Mouse (Mus musculus): Measurements from ENCODE around the gene Fhad1. TPM values are rescaled to one million over a fixed set of nuclear protein-coding genes. Genes with fewer than 3 reads are reported as not detected.

The Fhad1 gene
- polyA plus RNA-seq, 1 experiment from 2014 or later = 0.61 TPM

DNA sequence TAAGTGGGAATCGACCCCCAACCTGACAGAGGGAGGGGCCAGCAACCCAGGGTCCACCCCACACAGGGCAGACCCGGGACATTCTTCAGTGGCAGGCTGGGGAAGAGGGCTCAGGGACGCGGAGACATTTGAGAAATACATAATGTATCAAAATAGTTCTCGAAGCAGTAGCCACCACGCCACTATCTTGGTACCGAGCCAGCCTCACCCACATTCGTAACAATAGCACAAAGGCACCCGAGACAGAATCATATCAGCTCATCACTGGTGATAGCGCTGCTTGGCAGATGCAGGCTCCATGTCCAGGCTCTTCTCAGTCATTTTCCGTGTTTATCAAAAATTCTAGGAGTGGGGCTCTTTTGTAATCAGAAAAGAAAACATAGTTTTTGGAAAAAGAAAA, 90.9 kb downstream of the Fhad1 start:
- Histone ChIP-seq H3K4me2 (no peak overlapping the region), H3K27ac (no peak overlapping the region), H3K9me3 (replicated peaks) (no peaks in the 10 kb centered on the region), H3K9ac (no peak overlapping the region), H3K27me3 (replicated peaks) (0 out of 2 replicates have a peak, but pooled peaks cover 3% of the 10 kb centered on the region), H3K4me3 (no peak overlapping the region), H3K4me1 (0 out of 2 replicates have a peak, but pooled peaks cover under 1% of the 10 kb centered on the region), H3K36me3 (no peaks in the 10 kb centered on the region)
- 71% methylated on average over 11 of the region's 11 CpGs for WGBS (ENCODE audit: insufficient replicate concordance)
- ATAC-seq = no peak

DNA sequence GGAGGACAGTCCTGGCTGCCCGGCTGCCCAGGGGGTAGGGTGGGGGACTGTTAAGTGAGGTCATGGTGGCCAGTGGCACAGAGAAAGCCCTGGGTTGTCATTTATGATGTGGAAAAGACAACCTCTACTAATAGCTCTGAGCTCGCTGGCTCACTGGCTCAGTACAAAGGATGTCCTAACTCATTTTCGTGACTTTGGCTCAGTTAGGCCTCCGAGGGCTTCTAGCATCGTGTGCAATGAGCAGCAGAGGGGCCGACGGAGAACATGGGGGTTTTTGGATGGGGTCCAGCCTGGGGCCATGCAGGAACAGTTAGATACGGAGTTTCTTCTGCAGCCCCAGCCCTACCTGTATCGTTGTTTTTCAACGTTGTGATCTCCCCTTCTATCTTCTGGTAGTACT, 94.5 kb downstream of the Fhad1 start:
- Histone ChIP-seq H3K4me1 (peaks cover 11% of the 10 kb centered on the region; the same call in 1 of the 2 replicates), H3K27ac (no peak overlapping the region), H3K36me3 (no peaks in the 10 kb centered on the region), H3K4me3 (no peak overlapping the region), H3K9ac (no peak overlapping the region), H3K9me3 (replicated peaks) (no peaks in the 10 kb centered on the region), H3K27me3 (replicated peaks) (0 out of 2 replicates have a peak, but pooled peaks cover 9% of the 10 kb centered on the region), H3K4me2 (no peak overlapping the region)
- 78% methylated on average over 10 of the region's 10 CpGs for WGBS (ENCODE audit: insufficient replicate concordance)
- no peak for ATAC-seq

DNA sequence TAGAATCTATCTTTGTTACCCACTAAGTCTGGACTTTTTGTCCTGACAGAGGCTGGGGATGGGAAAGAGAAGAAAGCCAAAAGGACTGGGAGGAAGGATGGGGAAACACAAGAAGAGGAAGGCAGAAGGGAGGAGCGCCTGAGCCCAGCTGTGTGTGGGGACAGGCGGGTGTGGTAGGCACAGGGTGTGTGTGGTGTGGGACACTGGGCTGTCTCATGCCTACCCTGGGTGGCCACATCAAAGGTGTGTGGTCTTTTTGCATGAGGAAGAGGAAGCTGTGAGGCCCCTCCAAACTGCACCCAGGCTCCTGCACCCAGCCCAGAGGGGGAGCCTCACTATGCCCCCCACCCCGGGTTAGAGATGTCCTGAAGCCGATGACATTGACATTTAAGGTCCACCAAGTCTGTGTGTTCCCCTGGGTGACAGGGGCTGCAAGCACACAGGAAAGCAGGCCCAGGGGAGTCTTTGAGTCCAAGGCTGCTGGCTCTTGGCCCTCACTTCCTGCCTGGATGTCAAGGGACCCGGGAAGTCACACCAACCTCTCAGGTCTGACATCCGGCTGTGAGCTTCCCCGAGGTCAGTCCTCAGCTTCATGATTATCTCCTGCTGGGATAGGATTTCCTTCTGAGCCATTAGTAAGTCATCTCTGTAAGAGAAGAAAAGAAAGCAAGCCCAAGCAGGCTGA, 97.0 kb downstream of the Fhad1 start:
- WGBS (ENCODE audit: insufficient replicate concordance) = 42% methylated on average over 7 of the region's 7 CpGs
- Histone ChIP-seq H3K4me2 (no peak overlapping the region), H3K36me3 (no peaks in the 10 kb centered on the region), H3K27ac (no peak overlapping the region), H3K9me3 (replicated peaks) (no peaks in the 10 kb centered on the region), H3K27me3 (replicated peaks) (0 out of 2 replicates have a peak, but pooled peaks cover 9% of the 10 kb centered on the region), H3K9ac (no peak overlapping the region), H3K4me3 (no peak overlapping the region), H3K4me1 (peaks cover 21% of the 10 kb centered on the region; the same call in 1 of the 2 replicates)
- no peak for ATAC-seq

DNA sequence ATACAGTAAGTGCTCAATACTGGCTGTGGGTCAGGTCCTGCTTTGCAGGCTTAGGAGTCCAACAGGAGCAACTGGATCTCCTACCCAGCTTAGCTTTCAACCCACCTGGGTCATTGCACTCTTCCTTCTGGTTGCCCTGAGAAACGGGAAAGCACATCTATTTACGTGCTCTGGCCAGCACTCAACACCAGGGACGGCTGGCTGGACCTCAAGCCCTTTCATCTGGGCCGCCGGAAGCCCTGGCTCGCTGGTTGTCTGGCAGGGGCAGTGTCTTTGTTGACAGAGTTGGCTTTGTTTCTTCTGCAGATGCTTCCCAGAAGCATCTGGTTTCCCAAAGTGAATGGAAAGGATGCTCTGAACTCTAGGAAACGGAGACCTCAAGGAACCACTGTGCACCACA, 100.8 kb downstream of the Fhad1 start:
- Histone ChIP-seq H3K27me3 (replicated peaks) (0 out of 2 replicates have a peak, but pooled peaks cover 6% of the 10 kb centered on the region), H3K36me3 (no peaks in the 10 kb centered on the region), H3K4me2 (no peak overlapping the region), H3K27ac (no peak overlapping the region), H3K9me3 (replicated peaks) (no peaks in the 10 kb centered on the region), H3K9ac (no peak overlapping the region), H3K4me1 (peaks cover 21% of the 10 kb centered on the region; the same call in 1 of the 2 replicates), H3K4me3 (no peak overlapping the region)
- ATAC-seq = no peak
- WGBS (ENCODE audit: insufficient replicate concordance) = 54% methylated on average over 7 of the region's 7 CpGs

DNA sequence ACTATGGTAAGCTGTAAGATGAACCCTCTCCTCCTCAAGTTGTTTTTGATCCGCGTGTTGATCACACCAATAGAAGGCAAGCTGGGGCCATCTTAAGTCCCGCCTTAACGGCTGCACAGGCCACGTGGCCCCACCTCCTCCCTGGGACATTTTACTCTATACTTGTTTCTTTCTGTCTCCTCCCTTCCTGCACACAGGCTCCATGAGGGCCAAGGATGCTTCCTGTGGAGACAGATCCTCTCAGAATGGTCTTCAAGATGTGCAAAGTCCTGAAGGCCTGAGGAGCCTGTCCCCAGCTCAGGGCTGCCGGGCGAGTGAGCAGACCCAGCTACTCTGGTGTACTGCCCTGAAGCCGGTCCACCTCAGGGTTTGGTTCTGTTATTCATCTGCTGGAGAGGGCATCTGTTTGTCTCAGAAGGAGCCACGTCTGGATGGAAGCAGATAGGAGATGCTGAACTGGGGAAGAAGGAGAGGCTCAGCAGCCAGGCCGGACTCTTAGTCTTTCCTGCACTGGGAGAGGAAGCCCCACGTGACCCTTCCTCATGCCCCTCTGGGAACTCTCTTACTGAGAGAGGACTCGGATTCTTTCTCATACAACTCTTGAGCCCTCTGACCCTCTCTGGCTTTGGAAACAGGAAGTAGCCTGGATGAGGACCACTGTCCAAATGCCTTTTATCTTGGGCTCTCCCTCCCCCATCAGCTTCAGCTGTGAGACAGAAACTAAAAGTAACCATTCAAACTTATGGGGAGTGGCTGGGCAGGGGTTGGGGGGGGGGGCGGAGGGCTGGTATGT, 101.5 kb downstream of the Fhad1 start:
- Histone ChIP-seq H3K4me3 (no peak overlapping the region), H3K4me2 (no peak overlapping the region), H3K27ac (0 out of 2 replicates have a peak overlapping the region, but pooled peaks have one; percentile 1), H3K4me1 (peaks cover 21% of the 10 kb centered on the region; the same call in 1 of the 2 replicates), H3K9me3 (replicated peaks) (no peaks in the 10 kb centered on the region), H3K36me3 (no peaks in the 10 kb centered on the region), H3K27me3 (replicated peaks) (0 out of 2 replicates have a peak, but pooled peaks cover 6% of the 10 kb centered on the region), H3K9ac (no peak overlapping the region)
- ATAC-seq = no peak
- WGBS (ENCODE audit: insufficient replicate concordance) = 58% methylated on average over 13 of the region's 13 CpGs

DNA sequence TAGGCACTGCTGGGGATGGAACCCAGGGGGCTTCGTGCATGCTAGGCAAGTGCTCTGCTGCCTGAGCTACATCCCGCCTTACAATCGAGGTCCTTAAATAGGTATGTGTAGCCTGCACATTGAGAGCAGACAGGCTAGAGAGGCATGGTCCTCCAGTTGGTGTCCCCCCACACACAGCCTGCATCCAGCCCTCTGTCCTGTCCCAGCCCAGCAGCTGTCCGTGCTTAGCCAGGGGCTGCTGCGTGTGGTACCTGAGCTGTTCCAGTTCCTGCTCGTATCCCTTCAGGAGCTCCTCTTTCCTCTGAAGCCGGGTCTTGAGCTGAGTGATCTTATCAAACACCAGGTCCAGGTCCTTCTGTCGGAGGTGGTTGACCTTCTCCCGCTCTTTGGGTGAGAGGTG, 110.2 kb downstream of the Fhad1 start:
- H3K4me2 ChIP-seq = no peak overlapping the region
- no peaks in the 10 kb centered on the region for H3K9me3 ChIP-seq (replicated peaks)
- H3K36me3 ChIP-seq = no peaks in the 10 kb centered on the region
- no peak for ATAC-seq
- WGBS (ENCODE audit: insufficient replicate concordance) = 58% methylated on average over 9 of the region's 9 CpGs
- H3K27me3 ChIP-seq (replicated peaks) = peaks cover 38% of the 10 kb centered on the region
- H3K4me3 ChIP-seq = no peak overlapping the region
- no peak overlapping the region for H3K9ac ChIP-seq
- H3K4me1 ChIP-seq = no peaks in the 10 kb centered on the region
- H3K27ac ChIP-seq = no peak overlapping the region

DNA sequence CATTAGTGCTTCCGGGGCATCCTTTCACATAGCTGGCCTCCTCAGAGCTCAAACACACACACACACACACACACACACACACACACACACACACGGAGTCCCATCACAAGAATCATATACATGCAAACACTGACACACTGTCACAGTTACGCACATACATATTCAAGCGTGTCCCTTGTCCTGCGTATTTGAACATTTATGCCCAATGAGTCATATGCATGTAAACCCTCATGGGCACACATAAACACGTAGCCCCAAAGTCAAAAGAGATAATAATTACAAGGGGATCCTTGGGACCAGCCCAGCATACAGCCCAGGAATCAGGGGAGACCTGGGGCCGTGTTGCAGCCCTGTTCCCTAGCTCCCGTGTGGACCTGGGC, 112.4 kb downstream of the Fhad1 start:
- Histone ChIP-seq H3K27ac (no peak overlapping the region), H3K9me3 (replicated peaks) (no peaks in the 10 kb centered on the region), H3K4me1 (no peaks in the 10 kb centered on the region), H3K4me2 (no peak overlapping the region), H3K27me3 (replicated peaks) (peaks cover 50% of the 10 kb centered on the region), H3K36me3 (no peaks in the 10 kb centered on the region), H3K4me3 (no peak overlapping the region), H3K9ac (no peak overlapping the region)
- ATAC-seq = no peak
- WGBS (ENCODE audit: insufficient replicate concordance) = 77% methylated on average over 8 of the region's 8 CpGs

DNA sequence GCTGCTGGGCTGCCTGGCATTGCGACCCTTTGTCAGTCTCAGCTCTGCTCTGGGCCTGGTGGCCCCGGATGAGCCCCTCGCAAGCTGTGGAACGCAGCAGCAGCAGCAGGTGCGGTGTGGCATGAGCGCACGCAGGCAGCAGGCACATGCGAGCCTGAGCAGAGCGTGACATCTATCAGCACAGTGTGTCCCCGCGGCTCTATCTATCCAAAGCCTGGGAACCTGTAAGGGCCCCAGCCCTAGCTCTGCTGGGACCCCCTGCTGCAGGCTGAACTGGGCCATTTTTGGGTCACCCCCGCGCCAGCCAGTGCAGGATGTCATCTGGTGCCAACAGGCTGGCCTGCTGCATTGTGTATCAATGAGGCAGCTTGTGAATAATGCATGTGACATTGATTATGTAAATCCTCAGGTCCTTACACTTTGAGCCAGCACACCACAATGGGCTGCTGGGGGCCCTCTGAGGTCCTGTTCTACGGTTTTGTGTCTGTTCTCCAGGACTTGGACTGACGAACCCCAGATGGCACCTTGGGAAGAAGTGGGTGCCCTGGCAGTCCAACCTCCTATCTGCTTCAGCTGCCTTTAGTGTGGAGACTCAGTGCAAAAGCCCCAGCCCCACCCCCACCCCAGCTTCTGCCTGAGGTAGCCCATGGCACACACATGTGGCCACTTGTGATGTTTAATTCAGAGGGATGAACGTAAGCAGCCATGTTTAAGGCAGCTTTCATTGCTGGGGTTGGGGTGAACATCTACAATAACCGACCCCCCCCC, 113.0 kb downstream of the Fhad1 start:
- H3K4me2 ChIP-seq = no peak overlapping the region
- H3K9ac ChIP-seq = no peak overlapping the region
- H3K36me3 ChIP-seq = no peaks in the 10 kb centered on the region
- no peak overlapping the region for H3K4me3 ChIP-seq
- no peaks in the 10 kb centered on the region for H3K9me3 ChIP-seq (replicated peaks)
- no peak for ATAC-seq
- no peaks in the 10 kb centered on the region for H3K4me1 ChIP-seq
- H3K27ac ChIP-seq = no peak overlapping the region
- WGBS (ENCODE audit: insufficient replicate concordance) = 67% methylated on average over 17 of the region's 17 CpGs
- H3K27me3 ChIP-seq (replicated peaks) = peaks cover 50% of the 10 kb centered on the region

DNA sequence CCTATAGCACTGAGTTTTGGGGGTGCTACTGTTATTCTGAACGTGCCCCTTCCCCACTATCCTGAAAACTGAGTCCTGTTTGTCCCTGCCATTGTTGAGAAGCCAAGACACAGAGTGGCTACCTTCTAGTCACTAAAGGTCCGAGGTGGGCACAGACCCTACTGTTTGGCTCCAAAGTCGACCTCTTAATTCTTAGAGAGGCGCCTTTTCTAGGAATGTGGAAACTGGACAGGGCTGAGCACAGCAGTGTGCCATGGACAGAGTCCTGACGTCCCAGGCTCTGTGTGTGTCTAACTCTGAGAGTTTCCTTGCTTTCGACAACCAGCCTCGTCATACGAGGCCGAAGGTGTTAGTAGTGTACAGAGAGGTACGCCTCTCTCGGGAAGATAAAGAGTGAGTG, 114.5 kb downstream of the Fhad1 start:
- no peak overlapping the region for H3K27ac ChIP-seq
- WGBS (ENCODE audit: insufficient replicate concordance) = 65% methylated on average over 11 of the region's 11 CpGs
- no peak for ATAC-seq

DNA sequence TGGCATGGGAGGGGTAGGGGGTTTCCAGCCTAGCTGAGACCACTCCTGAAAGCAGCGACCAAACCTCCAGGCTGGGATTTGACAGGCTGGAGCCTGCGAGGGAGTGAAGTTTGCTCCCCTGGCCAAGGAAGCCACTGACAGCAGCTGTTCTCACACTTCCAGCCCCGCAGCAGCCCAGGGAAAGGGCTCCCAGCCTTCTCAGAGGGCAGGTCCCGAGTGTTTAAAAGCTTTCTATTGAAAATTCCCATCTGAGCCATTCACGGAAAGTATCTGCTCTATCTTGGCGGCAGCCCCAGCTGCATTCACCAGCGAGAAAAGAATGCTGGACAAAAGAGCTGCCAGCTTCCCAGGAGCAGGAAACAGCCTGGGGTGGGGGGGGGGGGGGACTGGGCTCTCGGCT, 114.9 kb downstream of the Fhad1 start:
- no peaks in the 10 kb centered on the region for H3K9me3 ChIP-seq (replicated peaks)
- WGBS (ENCODE audit: insufficient replicate concordance) = 23% methylated on average over 7 of the region's 8 CpGs
- H3K9ac ChIP-seq = no peak overlapping the region
- H3K4me1 ChIP-seq = peaks cover 9% of the 10 kb centered on the region
- no peak for ATAC-seq
- H3K4me2 ChIP-seq = no peak overlapping the region
- no peak overlapping the region for H3K27ac ChIP-seq
- H3K27me3 ChIP-seq (replicated peaks) = peaks cover 58% of the 10 kb centered on the region
- H3K36me3 ChIP-seq = no peaks in the 10 kb centered on the region
- H3K4me3 ChIP-seq = no peak overlapping the region

More for the DNA sequence above, 114.5 kb downstream of the Fhad1 start:
- Histone ChIP-seq H3K4me1 (peaks cover 4% of the 10 kb centered on the region), H3K9ac (no peak overlapping the region), H3K9me3 (replicated peaks) (no peaks in the 10 kb centered on the region), H3K4me3 (no peak overlapping the region), H3K27me3 (replicated peaks) (peaks cover 63% of the 10 kb centered on the region), H3K36me3 (no peaks in the 10 kb centered on the region), H3K4me2 (no peak overlapping the region)

DNA sequence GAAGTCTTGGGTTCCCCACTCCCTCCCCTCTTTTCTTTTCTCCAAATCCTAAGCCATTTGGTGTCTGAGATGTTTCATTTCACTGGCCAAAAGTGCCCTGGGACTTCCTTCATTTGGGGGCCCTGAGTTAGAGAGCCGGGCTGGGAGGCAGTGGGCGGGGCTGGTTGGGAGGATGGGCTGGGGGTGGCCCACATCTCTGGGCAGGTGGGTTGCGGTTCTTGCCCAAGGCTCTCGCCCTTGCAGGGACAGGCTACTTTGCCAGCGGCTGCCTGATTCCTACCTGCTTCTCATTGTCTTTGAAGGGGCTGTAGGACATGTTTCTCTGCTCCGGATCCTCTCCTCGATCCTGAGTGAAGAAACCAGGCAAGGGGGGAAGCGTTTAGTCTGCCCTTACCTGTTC, 116.0 kb downstream of the Fhad1 start:
- Histone ChIP-seq H3K27ac (no peak overlapping the region), H3K27me3 (replicated peaks) (peaks cover 57% of the 10 kb centered on the region), H3K4me2 (no peak overlapping the region), H3K9me3 (replicated peaks) (no peaks in the 10 kb centered on the region), H3K4me3 (no peak overlapping the region), H3K9ac (no peak overlapping the region), H3K4me1 (peaks cover 10% of the 10 kb centered on the region), H3K36me3 (no peaks in the 10 kb centered on the region)
- no peak for ATAC-seq
- WGBS (ENCODE audit: insufficient replicate concordance) = 63% methylated on average over 8 of the region's 8 CpGs

DNA sequence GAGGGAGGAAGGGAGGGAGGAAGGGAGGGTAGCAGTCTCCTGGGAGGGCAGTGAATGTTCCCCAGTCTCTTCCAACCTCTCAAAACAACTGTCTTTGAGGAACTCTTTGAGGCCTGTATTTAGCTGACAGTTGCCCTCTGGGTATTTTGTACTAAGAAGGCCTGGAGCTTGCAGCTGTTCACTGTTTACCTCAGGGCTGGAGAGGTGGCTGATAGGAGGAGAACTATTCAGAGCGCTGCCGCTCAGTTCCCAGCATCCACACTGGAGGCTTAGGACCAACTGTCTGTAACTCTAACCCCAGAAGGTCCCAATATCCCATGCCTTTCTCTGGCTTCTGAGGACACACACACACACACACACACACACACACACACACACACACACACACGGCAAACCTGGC, 117.0 kb downstream of the Fhad1 start:
- ATAC-seq = no peak
- Histone ChIP-seq H3K36me3 (no peaks in the 10 kb centered on the region), H3K4me1 (peaks cover 16% of the 10 kb centered on the region), H3K4me2 (no peak overlapping the region), H3K27ac (no peak overlapping the region), H3K27me3 (replicated peaks) (peaks cover 54% of the 10 kb centered on the region), H3K9me3 (replicated peaks) (no peaks in the 10 kb centered on the region), H3K9ac (no peak overlapping the region), H3K4me3 (no peak overlapping the region)
- 67% methylated on average over 3 of the region's 3 CpGs for WGBS (ENCODE audit: insufficient replicate concordance)

Data from liver, embryonic 12.5 days (tissue).